Mouse (Mus musculus) spleen, adult 2 months (tissue): ENCODE measurements at regions not wholly inside any gene's neighbourhood (a gene's known extent, or its start where the extent isn't known, plus 50 kb on each side); places are given as distances from the start of the nearest gene placed in this dataset.

ENCODE experiments used
- DNase-seq, 2 experiments: peaks; one replicate each; pipeline versions ENCODE4 v3.0.0 to v3.0.0-alpha.2; 2012 to 2021; ENCODE audit warnings: low spot score in 2 of 2, low read depth in 1 of 2
- H3K27ac ChIP-seq: fragments of 200-500 bp; 2 replicates; pipeline ENCODE4 v1.5.1; 2012; ENCODE audit warnings: low read length, inconsistent platforms; ENCODE audit not compliant: insufficient read depth
- H3K27me3 ChIP-seq: fragments of 200-500 bp; 2 replicates; pipeline ENCODE4 v1.6.1; 2012; ENCODE audit warnings: mild to moderate bottlenecking, moderate library complexity, low read length, inconsistent platforms; ENCODE audit not compliant: control insufficient read depth, insufficient read depth
- H3K36me3 ChIP-seq: fragments of 200-500 bp; 2 replicates; pipeline ENCODE4 v1.6.1; 2012; ENCODE audit warnings: mild to moderate bottlenecking, low read length, inconsistent platforms; ENCODE audit not compliant: control insufficient read depth, insufficient read depth
- H3K4me1 ChIP-seq: fragments of 200-500 bp; 2 replicates; pipeline ENCODE4 v1.6.1; 2011; ENCODE audit warnings: inconsistent platforms; ENCODE audit not compliant: control insufficient read depth, insufficient read depth, insufficient read length
- H3K4me3 ChIP-seq: fragments of 200-500 bp; 2 replicates; pipeline ENCODE4 v1.5.1; 2011; ENCODE audit warnings: mild to moderate bottlenecking, inconsistent platforms; ENCODE audit not compliant: insufficient read depth, insufficient read length; ENCODE audit errors: extremely low read depth
- CTCF ChIP-seq: fragments of 200-500 bp; IDR thresholded peaks from 2 replicates; pipeline ENCODE4 v1.5.1; 2011; ENCODE audit warnings: mild to moderate bottlenecking, inconsistent platforms; ENCODE audit not compliant: insufficient read depth, insufficient read length, insufficient replicate concordance; ENCODE audit errors: extremely low read depth
- POLR2A ChIP-seq: fragments of 200-500 bp; IDR thresholded peaks from 2 replicates; pipeline ENCODE4 v1.6.1; 2011; ENCODE audit warnings: low read depth, low read length, inconsistent platforms
- WGBS: fragments of 180-500 bp; shearing (Covaris S2); methylation state at CpG from one replicate; pipeline ENCODE4 v1.1.7; 2018; 5-methylcytosine and 5-hydroxymethylcytosine counted together

DNA sequence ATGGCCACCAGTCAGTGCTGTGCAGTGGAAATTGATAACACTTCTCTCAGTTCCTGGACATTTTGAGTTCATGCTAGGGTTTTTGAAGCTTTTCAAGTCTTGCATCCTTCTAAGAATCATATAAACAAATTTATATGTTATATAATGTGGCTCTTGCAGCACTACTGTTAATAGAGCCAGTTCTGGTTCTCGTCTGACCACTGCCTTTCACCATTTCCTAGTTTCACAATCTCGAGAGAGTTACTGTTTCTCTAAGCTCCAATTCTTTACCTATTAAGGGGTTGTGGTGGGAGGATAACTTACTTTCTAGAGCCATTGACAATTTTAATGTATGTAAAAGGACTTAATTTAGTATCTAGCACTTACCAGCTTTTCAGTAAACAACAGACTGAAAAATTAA lies 244.2 kb upstream of the Sash1 start:
- WGBS, result 60% methylated on average over 2 of the region's 2 CpGs
- DNase-seq, result no peak
- TF ChIP-seq POLR2A, result no peak
- no peak for TF ChIP-seq CTCF
- no peaks in the 10 kb centered on the region for H3K27me3 ChIP-seq
- H3K4me3 ChIP-seq, result no peak overlapping the region
- no peak overlapping the region for H3K27ac ChIP-seq
- no peaks in the 10 kb centered on the region for H3K4me1 ChIP-seq
- H3K36me3 ChIP-seq, result no peaks in the 10 kb centered on the region

DNA sequence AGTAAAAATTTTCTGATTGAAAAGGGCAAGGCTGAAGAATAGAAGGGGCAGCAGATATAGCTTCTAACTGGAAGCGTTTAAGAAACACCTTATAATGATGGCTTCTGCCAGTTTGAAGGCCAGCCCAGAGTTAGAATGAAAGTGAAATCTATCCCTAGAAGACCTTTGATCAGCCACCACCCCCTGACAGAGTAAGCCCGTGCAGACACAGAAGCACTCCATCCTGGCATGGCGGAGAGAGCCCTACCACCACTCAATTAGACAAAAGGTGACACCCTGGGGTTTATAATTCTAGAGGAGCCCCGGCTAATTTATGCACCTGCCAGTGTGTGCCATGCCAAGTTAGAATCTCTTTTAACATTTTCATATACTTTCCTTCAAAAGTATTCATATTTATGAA lies 233.4 kb upstream of the Sash1 start:
- DNase-seq, result no peak

DNA sequence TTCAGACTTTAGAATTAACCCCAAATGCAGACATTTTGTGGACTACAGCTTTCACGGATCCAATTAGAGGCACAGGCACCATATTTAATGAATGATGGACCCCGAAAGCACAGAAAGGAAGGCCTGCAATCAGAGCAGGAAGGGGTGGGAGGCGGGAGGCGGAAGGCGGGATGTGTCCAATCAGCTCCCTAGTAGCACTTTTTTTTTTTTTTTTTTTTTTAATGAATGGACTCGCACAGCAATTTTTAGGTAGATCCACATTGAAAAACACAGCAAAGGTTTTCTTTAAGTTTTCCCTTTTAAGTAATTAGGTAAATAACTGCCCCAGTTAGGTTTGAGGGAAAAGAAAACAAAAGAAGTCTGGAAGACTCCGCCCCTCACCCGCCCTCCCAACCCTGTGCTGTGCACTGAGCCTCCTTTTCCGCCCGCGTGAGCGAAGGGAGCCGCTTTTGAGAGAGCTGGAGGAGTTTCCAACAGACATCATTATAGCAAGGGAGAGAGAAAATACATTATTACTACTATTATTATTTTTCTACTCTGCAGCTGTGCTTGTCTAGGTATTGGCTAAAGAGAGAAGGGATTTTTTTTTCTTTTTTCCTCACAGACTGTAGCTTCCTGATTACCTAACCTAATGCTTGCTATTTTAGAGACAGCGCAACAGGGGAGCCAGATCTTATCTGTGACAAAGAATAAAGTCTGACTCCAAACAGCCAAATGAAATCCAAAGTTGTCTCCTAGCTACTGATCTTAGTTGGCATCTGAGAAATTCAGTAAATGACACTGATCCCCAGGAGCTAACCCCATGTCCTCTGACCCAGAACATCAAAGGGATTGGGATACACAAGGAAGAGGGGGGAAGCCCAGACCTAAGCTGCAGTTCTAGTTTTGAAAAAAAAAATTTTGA lies 232.0 kb upstream of the Sash1 start:
- Histone ChIP-seq H3K27ac (no peak overlapping the region), H3K4me3 (no peak overlapping the region), H3K4me1 (no peaks in the 10 kb centered on the region), H3K27me3 (no peaks in the 10 kb centered on the region; the same call in 1 of the 2 replicates), H3K36me3 (no peaks in the 10 kb centered on the region)
- WGBS, result 48% methylated on average over 14 of the region's 14 CpGs
- TF ChIP-seq CTCF (no peak), POLR2A (no peak)
- no peak for DNase-seq

More for the DNA sequence above, 233.4 kb upstream of the Sash1 start:
- Histone ChIP-seq H3K27me3 (no peaks in the 10 kb centered on the region; the same call in 1 of the 2 replicates), H3K36me3 (no peaks in the 10 kb centered on the region), H3K4me1 (no peaks in the 10 kb centered on the region), H3K27ac (no peak overlapping the region), H3K4me3 (no peak overlapping the region)
- TF ChIP-seq CTCF, result no peak
- no peak for TF ChIP-seq POLR2A
- 72% methylated on average over 4 of the region's 4 CpGs for WGBS

DNA sequence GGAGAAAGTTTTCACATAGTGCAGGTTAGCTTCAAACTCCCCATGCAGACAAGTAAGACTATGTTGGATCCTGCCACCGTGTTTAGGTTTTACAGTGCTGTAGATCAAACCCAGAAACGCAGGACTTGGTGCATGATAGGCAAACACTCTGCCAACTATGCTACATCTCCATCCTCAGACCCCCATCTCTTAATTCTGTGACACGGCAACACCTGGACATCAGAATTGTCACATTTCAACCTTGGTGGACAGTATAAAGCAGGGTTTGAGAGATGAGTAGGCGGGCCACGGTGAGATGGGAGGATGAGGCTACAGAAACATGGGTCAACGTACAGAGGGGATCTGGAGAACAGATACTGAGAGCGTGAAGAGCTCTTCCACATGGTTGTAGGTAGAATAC lies 231.3 kb upstream of the Sash1 start:
- Histone ChIP-seq H3K4me3 (no peak overlapping the region), H3K27ac (no peak overlapping the region), H3K36me3 (no peaks in the 10 kb centered on the region), H3K27me3 (no peaks in the 10 kb centered on the region; the same call in 1 of the 2 replicates), H3K4me1 (no peaks in the 10 kb centered on the region)
- TF ChIP-seq POLR2A, result no peak
- no peak for TF ChIP-seq CTCF
- no peak for DNase-seq
- WGBS, result 87% methylated on average over 7 of the region's 7 CpGs

DNA sequence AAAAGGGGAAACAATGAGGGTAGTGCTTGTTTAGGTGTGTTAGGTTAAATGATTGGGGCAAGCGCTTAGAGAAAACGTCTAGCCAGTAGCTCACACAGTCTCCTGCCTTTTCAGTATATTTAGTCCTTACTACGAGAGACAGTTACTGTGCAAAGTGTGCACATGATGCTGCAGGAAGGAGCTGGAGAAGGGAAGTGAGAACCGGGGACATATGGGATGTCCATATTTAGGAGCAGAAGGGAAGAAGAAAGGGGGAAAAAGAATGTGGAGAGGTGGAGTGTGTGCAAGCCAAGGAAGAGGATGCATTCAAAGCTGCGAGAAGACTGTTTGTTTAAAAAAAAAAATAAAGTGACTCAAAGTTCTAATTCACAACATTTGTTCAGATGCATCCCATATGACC lies 227.8 kb upstream of the Sash1 start:
- Histone ChIP-seq H3K27ac (no peak overlapping the region), H3K4me1 (no peaks in the 10 kb centered on the region), H3K36me3 (no peaks in the 10 kb centered on the region), H3K27me3 (no peaks in the 10 kb centered on the region), H3K4me3 (no peak overlapping the region)
- 77% methylated on average over 5 of the region's 5 CpGs for WGBS
- TF ChIP-seq POLR2A (no peak), CTCF (no peak)
- DNase-seq, result no peak

DNA sequence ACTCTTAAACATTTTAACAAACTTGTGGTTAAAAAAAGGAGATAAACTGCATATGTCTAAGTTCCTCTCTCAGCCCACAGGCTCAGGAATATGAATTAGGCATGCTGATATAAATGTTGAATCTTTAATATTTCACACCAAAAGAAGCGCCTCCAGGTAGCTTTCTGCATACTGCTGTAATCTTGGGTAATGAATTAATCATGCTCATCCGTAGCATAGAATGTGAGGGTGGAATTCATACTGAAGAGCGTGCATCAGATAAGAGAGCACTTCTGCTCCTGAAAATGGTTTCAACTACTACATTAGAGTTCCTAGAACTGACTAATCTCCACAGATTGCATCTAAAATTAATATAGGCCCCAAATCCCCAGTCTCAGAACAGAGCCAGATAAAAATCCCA lies 225.2 kb upstream of the Sash1 start:
- Histone ChIP-seq H3K4me3 (no peak overlapping the region), H3K4me1 (no peaks in the 10 kb centered on the region), H3K27ac (no peak overlapping the region), H3K27me3 (no peaks in the 10 kb centered on the region), H3K36me3 (no peaks in the 10 kb centered on the region)
- DNase-seq, result no peak
- 91% methylated on average over 3 of the region's 3 CpGs for WGBS
- no peak for TF ChIP-seq CTCF
- TF ChIP-seq POLR2A, result no peak

- TF ChIP-seq CTCF (no peak), POLR2A (no peak)
- DNase-seq, result no peak
- WGBS, result 90% methylated on average over 2 of the region's 2 CpGs
These were observed 210.3 kb upstream of the Sash1 start for GRCm38 (mm10) chr10:9096207-9096606.

More at GRCm38 (mm10) chr10:9096207-9096606, 210.3 kb upstream of the Sash1 start:
- no peaks in the 10 kb centered on the region for H3K4me1 ChIP-seq
- no peaks in the 10 kb centered on the region for H3K27me3 ChIP-seq
- H3K36me3 ChIP-seq, result no peaks in the 10 kb centered on the region
- H3K4me3 ChIP-seq, result no peak overlapping the region
- no peak overlapping the region for H3K27ac ChIP-seq
